Mouse (Mus musculus): ENCODE results near the gene Ralgapa1. TPM values are rescaled to one million over a fixed set of nuclear protein-coding genes. Genes with fewer than 3 reads are reported as not detected.

Gene Ralgapa1
- polyA plus RNA-seq, 1 experiment from 2014 or later: 36.0 TPM

DNA sequence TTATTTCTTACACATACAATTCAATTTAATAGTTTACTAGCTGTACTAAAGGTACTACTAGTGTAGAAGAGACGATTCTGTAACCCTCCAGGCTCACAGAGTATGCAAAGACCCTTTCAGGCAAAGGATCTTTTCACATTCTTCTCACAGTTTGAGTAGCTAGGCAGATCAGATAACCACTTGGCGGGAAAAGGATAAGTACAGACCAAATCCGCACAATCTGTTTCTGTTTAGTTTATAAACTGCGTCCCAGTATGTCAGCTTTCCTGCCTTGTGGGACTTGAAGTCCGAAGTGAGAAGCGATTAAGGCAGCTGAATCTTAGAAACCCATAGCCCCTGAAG lies 14.9 kb upstream of the Ralgapa1 start:
- no peak for TF ChIP-seq CTCF (IDR thresholded peaks at IDR 0.05)
- POLR2A ChIA-PET: no interaction called here
- CTCF ChIA-PET: interaction anchor here (1.2 to 1.8 kb wide), 3 partner anchors 9 to 31 kb away, joined by 3 to 4 read pairs (median 4); no protein-coding TSS in a partner anchor
- no peak for ATAC-seq
- in situ Hi-C loops (cut with MboI; ENCODE audit: low pct_unique_long_range_greater_than_20kb): no loop called here
- DNase-seq (ENCODE audit: low read depth, low spot score): no peak
- no peaks in the 10 kb centered on the region for H3K27me3 ChIP-seq

DNA sequence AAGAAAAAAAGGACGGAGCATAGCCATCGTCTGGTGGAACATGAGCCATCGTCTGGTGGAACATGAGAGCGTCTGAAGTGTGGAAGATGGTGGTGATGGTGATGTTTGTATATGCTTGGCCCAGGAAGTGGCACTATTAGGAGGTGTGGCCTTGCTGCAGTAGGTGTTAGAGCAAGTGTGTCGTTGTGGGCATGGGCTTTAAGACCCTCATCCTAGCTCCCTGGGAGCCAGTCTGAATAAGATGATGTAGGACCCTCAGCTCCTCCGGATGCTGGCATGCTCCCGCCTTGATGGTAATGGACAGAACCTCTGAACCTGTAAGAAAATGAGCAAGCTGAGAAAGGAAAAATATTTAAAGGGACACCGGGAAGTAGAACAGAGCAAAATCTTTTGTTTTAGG lies 13.9 kb upstream of the Ralgapa1 start:
- ATAC-seq: no peak
- POLR2A ChIA-PET: no interaction called here
- TF ChIP-seq CTCF (IDR thresholded peaks at IDR 0.05): no peak
- in situ Hi-C loops (cut with MboI; ENCODE audit: low pct_unique_long_range_greater_than_20kb): loop anchor here (5.0 kb wide), 2 partner anchors 53 to 318 kb away; no protein-coding TSS in a partner anchor
- H3K27me3 ChIP-seq: no peaks in the 10 kb centered on the region
- no peak for DNase-seq (ENCODE audit: low read depth, low spot score)
- CTCF ChIA-PET: no interaction called here

DNA sequence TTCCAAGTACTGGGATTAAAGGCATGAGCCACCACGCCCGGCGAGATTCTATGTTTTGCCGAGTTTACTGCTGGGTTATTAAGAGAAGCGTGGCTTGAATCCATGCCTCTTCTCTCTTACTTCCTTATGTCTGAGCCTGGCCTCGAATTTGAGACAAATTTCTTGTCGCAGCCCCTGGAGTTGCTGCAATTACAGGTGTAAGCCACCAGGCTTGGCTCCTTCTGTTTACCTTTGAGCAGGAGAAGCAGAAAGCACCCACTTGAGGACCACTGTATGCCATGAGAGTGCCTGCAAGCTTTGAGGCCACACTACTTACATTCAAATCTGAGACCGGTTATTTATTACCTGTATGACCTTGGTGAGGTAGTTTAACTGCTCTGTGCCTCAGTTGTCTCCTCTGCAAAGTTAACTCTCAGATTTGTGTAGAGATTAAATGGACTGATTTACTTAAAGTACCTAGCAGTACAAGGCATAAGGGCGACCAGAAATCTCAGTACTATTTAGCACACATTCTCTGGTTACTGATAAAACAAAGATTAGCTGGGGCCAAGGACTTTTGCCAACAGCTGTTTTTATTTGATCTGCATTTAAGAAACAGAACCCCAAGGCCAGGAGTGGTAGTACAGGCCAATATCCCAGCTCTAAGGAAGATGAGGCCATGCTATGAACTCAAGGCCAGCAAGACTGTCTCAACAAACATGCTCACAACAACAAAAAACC lies 13.1 kb upstream of the Ralgapa1 start:
- TF ChIP-seq CTCF (IDR thresholded peaks at IDR 0.05): no peak
- POLR2A ChIA-PET: no interaction called here
- in situ Hi-C loops (cut with MboI; ENCODE audit: low pct_unique_long_range_greater_than_20kb): loop anchor here (5.0 kb wide), 2 partner anchors 52 to 317 kb away; no protein-coding TSS in a partner anchor
- DNase-seq (ENCODE audit: low read depth, low spot score) (no peak), ATAC-seq (no peak)
- CTCF ChIA-PET: no interaction called here
- no peaks in the 10 kb centered on the region for H3K27me3 ChIP-seq

DNA sequence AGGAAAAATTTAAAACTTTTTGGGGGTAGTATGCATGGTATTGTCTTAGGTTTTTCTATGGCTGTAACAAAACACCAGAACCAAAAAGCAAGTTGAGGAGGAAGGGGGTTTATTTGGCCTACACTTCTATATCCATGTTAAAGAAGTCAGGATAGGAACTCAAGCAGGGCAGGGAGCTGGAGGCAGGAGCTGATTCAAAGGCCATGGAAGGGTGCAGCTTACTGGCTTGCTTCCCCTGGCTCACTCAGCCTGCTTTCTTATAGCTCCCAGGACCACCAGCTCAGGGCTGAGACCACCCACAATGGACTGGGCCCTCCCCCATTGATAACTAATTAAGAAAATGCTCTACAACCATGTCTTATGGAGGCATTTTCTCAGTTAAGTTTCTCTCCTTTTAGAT lies 12.0 kb upstream of the Ralgapa1 start:
- POLR2A ChIA-PET: interaction anchor here (0.7 kb wide), 1 partner anchor 97 kb away, joined by 3 read pairs; no protein-coding TSS in a partner anchor
- in situ Hi-C loops (cut with MboI; ENCODE audit: low pct_unique_long_range_greater_than_20kb): loop anchor here (5.0 kb wide), 2 partner anchors 51 to 316 kb away; no protein-coding TSS in a partner anchor

DNA sequence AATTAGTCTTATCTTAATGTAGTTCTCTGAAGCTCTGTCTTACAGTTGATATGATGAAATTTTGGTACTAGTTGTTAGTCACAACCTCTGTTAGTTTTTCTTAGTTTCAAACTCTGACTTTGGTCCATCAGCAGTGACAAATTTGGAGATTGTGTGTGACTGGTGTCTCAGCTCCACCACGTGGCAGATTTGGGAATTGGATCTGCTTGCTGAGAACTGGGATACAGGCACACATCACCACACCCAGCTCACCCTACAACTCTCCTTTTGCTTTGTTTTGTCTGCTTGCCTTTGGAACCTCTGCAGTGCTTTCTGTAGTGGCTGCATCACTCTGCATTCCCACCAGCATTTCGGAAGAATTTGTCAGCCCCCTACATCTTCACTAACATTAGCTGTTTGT lies 10.1 kb upstream of the Ralgapa1 start:
- in situ Hi-C loops (cut with MboI; ENCODE audit: low pct_unique_long_range_greater_than_20kb): loop anchor here (5.0 kb wide), 2 partner anchors 49 to 314 kb away; no protein-coding TSS in a partner anchor
- no peaks in the 10 kb centered on the region for H3K27me3 ChIP-seq
- ChIA-PET CTCF (interaction anchor here (0.9 to 3.4 kb wide), 11 partner anchors 10 to 337 kb away, joined by 3 to 20 read pairs (median 4); partner anchors contain the start of gene Ralgapa1), POLR2A (no interaction called here)
- ATAC-seq (peak; percentile 40), DNase-seq (ENCODE audit: low read depth, low spot score) (no peak)
- peak; percentile 93 for TF ChIP-seq CTCF (IDR thresholded peaks at IDR 0.05)

More for the DNA sequence above, 12.0 kb upstream of the Ralgapa1 start:
- ATAC-seq: no peak
- no peak for TF ChIP-seq CTCF (IDR thresholded peaks at IDR 0.05)
- CTCF ChIA-PET: no interaction called here
- no peaks in the 10 kb centered on the region for H3K27me3 ChIP-seq
- no peak for DNase-seq (ENCODE audit: low read depth, low spot score)

DNA sequence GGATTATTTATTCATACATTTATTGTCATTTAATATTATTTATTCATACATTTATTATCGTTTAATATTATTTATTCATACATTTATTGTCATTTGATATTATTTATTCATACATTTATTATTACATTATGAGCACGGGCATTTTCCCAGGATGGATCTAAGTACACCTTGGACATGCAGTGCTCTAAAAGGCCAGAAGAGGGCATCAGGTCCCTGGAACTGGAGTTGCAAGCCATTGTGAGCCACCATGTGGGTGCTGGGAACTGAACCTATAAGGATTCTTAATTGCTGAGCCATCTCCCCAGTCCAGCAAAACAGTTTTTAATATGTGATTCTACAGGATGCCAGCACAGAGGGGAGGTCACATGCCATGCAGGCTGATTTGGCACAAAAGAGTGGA lies 4.6 kb upstream of the Ralgapa1 start:
- in situ Hi-C loops (cut with MboI; ENCODE audit: low pct_unique_long_range_greater_than_20kb): no loop called here
- TF ChIP-seq CTCF (IDR thresholded peaks at IDR 0.05): peak; percentile 40
- H3K27me3 ChIP-seq: no peaks in the 10 kb centered on the region
- CTCF ChIA-PET: no interaction called here
- ATAC-seq (no peak), DNase-seq (ENCODE audit: low read depth, low spot score) (no peak)
- POLR2A ChIA-PET: no interaction called here

DNA sequence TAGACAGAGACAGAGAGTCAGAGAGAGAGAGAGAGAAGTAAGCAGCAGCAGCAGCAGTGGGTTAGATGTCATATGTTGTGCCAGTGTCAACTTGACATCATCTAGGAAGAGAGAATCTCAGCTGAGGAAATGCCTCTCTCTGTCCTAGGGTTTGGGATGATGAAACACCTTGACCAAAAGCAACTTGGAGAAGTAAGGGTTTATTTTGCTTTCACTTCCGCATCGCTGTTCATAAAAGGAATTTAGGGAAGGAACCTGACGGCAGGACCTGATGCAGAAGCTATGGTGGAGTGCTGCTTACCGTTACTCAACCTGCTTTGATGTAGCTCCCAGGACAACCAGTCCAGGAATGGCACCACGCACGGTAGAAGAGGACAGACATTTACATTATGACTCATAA lies 3.1 kb upstream of the Ralgapa1 start:
- H3K27me3 ChIP-seq: no peaks in the 10 kb centered on the region
- DNase-seq (ENCODE audit: low read depth, low spot score): no peak
- in situ Hi-C loops (cut with MboI; ENCODE audit: low pct_unique_long_range_greater_than_20kb): no loop called here
- ATAC-seq: no peak
- ChIA-PET POLR2A (no interaction called here), CTCF (no interaction called here)
- no peak for TF ChIP-seq CTCF (IDR thresholded peaks at IDR 0.05)

DNA sequence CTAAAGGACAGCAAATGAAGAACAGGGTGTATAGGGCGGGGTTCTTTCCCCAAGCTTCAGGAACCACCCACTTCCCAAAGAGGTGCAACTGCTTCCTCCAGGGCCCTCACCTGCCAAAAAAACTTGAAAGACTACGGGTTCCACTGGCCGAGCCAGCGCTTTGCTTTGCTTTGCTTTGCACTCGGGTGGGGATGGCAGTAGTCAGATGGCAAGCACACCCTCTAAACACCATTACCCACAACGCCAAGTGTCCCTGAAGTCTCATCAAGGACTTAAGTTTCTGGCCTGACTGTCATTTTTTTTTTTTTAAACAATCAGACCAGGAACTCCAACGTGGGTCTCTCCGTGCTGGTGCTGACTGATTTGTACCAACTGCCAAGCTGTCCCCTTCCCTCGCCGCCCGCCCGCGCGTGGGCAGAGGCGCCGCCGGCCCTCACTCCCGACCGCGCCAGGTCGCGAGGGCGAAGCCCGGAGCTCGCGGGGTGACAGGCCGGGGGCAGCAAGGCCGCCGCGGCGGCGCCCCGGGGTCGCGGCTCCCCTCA lies 777 bp downstream of the Ralgapa1 start:
- ChIA-PET POLR2A (interaction anchor here (0.7 kb wide), 1 partner anchor 74 kb away, joined by 5 read pairs; no protein-coding TSS in a partner anchor), CTCF (interaction anchor here (1.2 to 3.8 kb wide), 2 partner anchors 10 to 12 kb away, joined by 3 to 20 read pairs; no protein-coding TSS in a partner anchor)
- in situ Hi-C loops (cut with MboI; ENCODE audit: low pct_unique_long_range_greater_than_20kb): no loop called here
- DNase-seq (ENCODE audit: low read depth, low spot score) (no peak), ATAC-seq (peak; percentile 22)
- no peak for TF ChIP-seq CTCF (IDR thresholded peaks at IDR 0.05)
- no peaks in the 10 kb centered on the region for H3K27me3 ChIP-seq

DNA sequence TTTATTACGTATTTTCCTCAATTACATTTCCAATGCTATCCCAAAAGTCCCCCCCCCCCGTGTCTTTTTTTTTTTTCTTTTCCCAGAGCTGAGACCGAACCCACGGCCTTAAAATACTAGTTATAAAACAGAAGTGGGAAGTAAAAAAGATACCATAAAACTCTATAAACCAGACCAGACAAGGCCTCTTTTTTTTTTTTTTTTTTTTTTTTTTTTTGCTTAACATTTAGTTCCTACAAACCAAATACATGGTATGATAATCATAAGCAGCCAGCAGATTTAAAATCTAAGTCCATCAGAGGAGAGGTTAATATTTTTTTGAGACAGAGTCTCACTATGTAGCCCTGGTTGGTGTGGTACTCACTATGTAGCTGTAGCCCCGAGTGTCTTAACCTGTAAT lies 4.5 kb downstream of the Ralgapa1 start:
- ChIA-PET CTCF (interaction anchor here (1.7 to 2.6 kb wide), 2 partner anchors 11 to 14 kb away, joined by 6 to 7 read pairs; no protein-coding TSS in a partner anchor), POLR2A (no interaction called here)
- H3K27me3 ChIP-seq: no peaks in the 10 kb centered on the region
- TF ChIP-seq CTCF (IDR thresholded peaks at IDR 0.05): no peak
- ATAC-seq: no peak
- no peak for DNase-seq (ENCODE audit: low read depth, low spot score)
- in situ Hi-C loops (cut with MboI; ENCODE audit: low pct_unique_long_range_greater_than_20kb): no loop called here

DNA sequence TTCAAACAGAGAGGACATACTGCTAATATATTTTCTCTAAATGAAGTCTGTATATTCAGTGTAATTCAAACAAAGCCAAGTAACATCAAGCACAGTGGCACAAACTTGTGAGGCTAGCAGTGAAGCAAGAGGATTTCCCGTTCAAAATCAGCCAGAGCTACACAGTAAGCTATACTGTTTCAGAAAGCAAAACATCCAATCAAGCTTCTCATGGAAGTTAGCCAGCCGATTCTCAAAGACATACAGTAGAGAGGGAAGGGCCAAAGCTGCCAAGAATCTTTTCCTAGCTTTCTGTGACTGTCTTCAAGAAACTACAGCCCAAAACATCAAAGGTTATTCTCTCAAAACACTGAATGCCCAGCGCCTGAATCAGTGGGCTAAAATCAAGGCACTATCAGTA lies 15.9 kb downstream of the Ralgapa1 start:
- ChIA-PET CTCF (interaction anchor here (0.8 to 1.2 kb wide), 2 partner anchors 10 to 26 kb away, joined by 4 to 6 read pairs; no protein-coding TSS in a partner anchor), POLR2A (no interaction called here)
- DNase-seq (ENCODE audit: low read depth, low spot score) (no peak), ATAC-seq (no peak)
- no peaks in the 10 kb centered on the region for H3K27me3 ChIP-seq
- no peak for TF ChIP-seq CTCF (IDR thresholded peaks at IDR 0.05)
- in situ Hi-C loops (cut with MboI; ENCODE audit: low pct_unique_long_range_greater_than_20kb): no loop called here

DNA sequence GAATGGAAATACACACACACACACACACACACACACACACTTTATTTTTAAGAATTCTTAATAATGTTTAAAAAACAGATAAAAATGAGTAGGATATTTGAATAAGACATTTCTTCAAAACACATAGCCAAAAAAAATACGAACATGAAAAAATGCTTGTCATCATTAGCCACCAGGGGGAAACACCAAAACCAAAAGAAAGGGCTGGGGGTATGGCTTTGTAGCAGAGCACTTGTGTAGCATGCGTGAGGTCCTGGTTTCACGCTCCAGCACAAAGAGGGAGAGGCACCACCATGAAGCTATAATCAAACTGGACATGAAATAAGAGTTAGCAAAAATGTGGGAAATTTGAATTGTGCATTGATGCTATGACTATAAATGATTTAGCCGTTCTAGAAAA lies 19.8 kb downstream of the Ralgapa1 start:
- ChIA-PET POLR2A (no interaction called here), CTCF (no interaction called here)
- ATAC-seq: no peak
- in situ Hi-C loops (cut with MboI; ENCODE audit: low pct_unique_long_range_greater_than_20kb): no loop called here
- peak; percentile 13 for TF ChIP-seq CTCF (IDR thresholded peaks at IDR 0.05)
- H3K27me3 ChIP-seq: no peaks in the 10 kb centered on the region
- DNase-seq (ENCODE audit: low read depth, low spot score): no peak
